Mouse (Mus musculus) ovary, postnatal 36 days (tissue): Measurements from ENCODE around the gene Lhfpl2.
"Not testable (repeated sequence)": the region's sequence is repeated elsewhere in the genome, so short reads cannot be mapped to it uniquely, and the experiment has no call there.

ENCODE experiments used
- DNase-seq: peaks from one replicate; pipeline ENCODE4 v3.0.0; 2022; ENCODE audit warnings: low spot score, mixed read lengths

The Lhfpl2 gene

GRCm38 (mm10) chr13:94057563-94058560 is at the start of gene Lhfpl2:
Lhfpl2 (plus strand) TSS chr13:94057796.
- peak; percentile 84 for DNase-seq

- DNase-seq: no peak
These were observed 45.5 kb upstream of the Lhfpl2 start for GRCm38 (mm10) chr13:94011996-94012575.

GRCm38 (mm10) chr13:94013986-94014385 is 43.6 kb upstream of the Lhfpl2 start:
- no peak for DNase-seq

GRCm38 (mm10) chr13:94024575-94024974 is 33.0 kb upstream of the Lhfpl2 start:
- not testable (repeated sequence) for DNase-seq

- no peak for DNase-seq
These were observed 28.4 kb upstream of the Lhfpl2 start for GRCm38 (mm10) chr13:94029147-94029546.

- no peak for DNase-seq
These were observed 27.0 kb upstream of the Lhfpl2 start for GRCm38 (mm10) chr13:94030551-94030950.

GRCm38 (mm10) chr13:94037313-94038051 is 20.1 kb upstream of the Lhfpl2 start:
- DNase-seq: no peak

GRCm38 (mm10) chr13:94038052-94038340 is 19.6 kb upstream of the Lhfpl2 start:
- DNase-seq: no peak

GRCm38 (mm10) chr13:94050036-94050435 is 7.6 kb upstream of the Lhfpl2 start:
- DNase-seq: no peak

GRCm38 (mm10) chr13:94050782-94051181 is 6.8 kb upstream of the Lhfpl2 start:
- DNase-seq: no peak

GRCm38 (mm10) chr13:94057036-94057562 is 497 bp upstream of the Lhfpl2 start:
- peak; percentile 22 for DNase-seq

GRCm38 (mm10) chr13:94058642-94059222 is 1.1 kb downstream of the Lhfpl2 start:
- no peak for DNase-seq

- no peak for DNase-seq
These were observed 1.8 kb downstream of the Lhfpl2 start for GRCm38 (mm10) chr13:94059373-94059772.

GRCm38 (mm10) chr13:94059778-94060177 is 2.2 kb downstream of the Lhfpl2 start:
- DNase-seq: peak; percentile 56

- no peak for DNase-seq
These were observed 2.9 kb downstream of the Lhfpl2 start for GRCm38 (mm10) chr13:94060461-94060860.

- no peak for DNase-seq
These were observed 3.8 kb downstream of the Lhfpl2 start for GRCm38 (mm10) chr13:94061256-94061877.

- DNase-seq: peak; percentile 35
These were observed 4.9 kb downstream of the Lhfpl2 start for GRCm38 (mm10) chr13:94062349-94063111.

GRCm38 (mm10) chr13:94063156-94063555 is 5.6 kb downstream of the Lhfpl2 start:
- DNase-seq: no peak

GRCm38 (mm10) chr13:94064571-94064970 is 7.0 kb downstream of the Lhfpl2 start:
- peak; percentile 27 for DNase-seq

- DNase-seq: no peak
These were observed 7.9 kb downstream of the Lhfpl2 start for GRCm38 (mm10) chr13:94065276-94066050.
